Mouse (Mus musculus) lung, postnatal 4 days (tissue): Measurements from ENCODE around the gene Olfr1317.

Experiments
- DNase-seq, 2 experiments: peaks; one replicate each; pipeline ENCODE4 v3.0.0; 2021

Gene Olfr1317

DNA sequence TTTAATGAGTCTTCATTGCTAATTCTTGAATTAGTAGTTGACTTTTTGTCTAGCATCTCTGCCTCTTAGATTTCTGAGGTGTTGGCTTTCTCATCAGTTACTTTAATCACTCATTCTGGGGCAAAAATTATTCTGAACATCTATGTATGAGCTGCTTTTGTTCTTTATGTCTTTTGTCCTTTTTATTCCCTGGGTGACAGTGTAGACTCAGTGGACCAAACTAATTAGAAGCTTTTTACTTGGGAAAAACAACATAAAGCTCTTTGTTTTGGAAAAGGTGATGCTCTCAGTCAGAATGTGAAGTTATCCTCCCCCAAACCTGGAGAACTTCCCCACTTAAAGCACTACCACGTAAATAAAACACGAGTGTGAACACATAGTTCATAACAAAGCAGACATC is at the start of gene Olfr1317:
Gene Olfr1317 (plus strand): TSS at position 301 of the 400 bp plus-strand sequence.
- DNase-seq: no peak

DNA sequence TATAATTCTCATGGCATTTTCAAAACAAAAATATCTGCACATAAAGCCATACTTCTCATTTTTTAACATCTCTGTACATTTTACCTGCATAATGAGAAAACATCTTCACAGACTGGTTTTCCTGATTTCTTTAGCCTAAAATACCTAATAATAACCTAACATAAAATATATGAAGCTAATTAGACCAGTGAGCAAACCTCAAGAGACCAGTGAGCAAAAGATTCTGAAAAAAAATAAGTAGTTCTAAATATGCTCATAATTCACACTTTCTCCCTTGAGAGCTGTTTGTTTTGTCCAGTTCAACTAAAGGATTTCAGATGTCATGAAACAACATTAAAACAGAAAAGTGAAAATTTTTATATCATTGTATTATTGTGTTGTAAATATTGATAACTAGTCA is 43.4 kb upstream of the Olfr1317 start, which contains the start of gene Olfr1314:
Gene Olfr1314 (minus strand): TSS at position 101 of the 400 bp plus-strand sequence.
- DNase-seq: no peak

DNA sequence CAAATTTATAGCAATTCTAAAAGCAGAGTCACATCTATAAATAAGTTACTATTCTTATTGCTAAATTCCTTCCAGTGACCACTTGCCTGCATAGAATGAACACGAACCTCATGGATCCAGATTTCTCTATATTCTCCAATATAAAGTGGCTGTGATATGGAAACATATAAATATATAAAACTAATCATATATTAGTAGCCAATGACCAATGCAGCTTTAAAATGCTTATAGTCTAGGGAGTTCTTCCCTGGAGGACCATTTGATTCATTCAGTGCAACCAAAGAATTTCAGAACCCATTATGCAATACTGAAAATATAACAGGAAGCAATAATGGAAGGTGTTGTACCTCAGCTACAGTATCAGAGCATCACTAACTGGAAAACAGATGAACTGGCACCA is 24.8 kb upstream of the Olfr1317 start, which contains the start of gene Olfr1315-ps1:
Gene Olfr1315-ps1 (minus strand): TSS at position 101 of the 400 bp plus-strand sequence.
- DNase-seq: no peak

DNA sequence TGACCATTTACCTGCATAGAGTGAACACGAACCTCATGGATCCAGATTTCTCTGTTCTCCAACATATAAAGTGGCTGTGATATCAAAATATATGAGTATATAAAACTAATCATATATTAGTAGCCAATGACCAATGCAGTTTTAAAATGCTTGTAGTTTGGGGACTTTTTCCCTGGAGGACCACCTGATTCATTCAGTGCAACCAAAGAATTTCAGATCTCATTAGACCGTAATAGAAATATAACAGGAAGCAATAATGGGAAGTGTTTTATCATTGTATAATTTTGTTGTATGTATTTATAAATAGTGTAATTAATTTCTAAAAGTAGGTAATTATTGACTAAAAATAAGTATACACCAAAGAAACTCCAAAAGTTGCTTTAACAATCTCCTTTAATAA is 5.3 kb upstream of the Olfr1317 start, which contains the start of gene Olfr1316:
Gene Olfr1316 (minus strand): TSS at position 101 of the 400 bp plus-strand sequence.
- no peak for DNase-seq

DNA sequence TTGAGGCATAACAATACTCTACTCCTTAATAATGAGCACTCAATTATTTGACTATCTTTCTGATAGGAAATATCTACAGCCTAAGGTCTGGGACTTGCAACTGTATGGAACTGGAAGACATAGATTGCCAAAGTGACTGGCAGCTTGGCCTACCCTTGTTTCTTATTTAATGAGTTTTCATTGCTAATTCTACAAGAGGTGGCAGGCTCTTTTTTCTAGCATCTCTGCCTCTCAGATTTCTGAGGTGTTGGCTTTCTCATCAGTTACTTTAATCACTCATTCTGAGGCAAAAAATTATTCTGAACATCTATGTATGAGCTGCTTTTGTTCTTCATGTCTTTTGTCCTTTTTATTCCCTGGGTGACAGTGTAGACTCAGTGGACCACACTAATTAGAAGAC is 13.8 kb downstream of the Olfr1317 start, which contains the start of gene Olfr1318:
Gene Olfr1318 (plus strand): TSS at position 301 of the 400 bp plus-strand sequence.
- DNase-seq: no peak
